Mouse (Mus musculus) lung, postnatal 14 days (tissue): Measurements from ENCODE around the gene Mast1.

Experiments
- DNase-seq: peaks from one replicate; pipeline ENCODE4 v3.0.0; 2021

Mast1 gene

GRCm38 (mm10) chr8:84871376-84872308, 65.5 kb downstream of the Mast1 start, which contains the start of gene Syce2:
TSS of gene Syce2 (plus strand) at chr8:84872111.
- peak; percentile 85 for DNase-seq
